In the genomic region with DNA sequence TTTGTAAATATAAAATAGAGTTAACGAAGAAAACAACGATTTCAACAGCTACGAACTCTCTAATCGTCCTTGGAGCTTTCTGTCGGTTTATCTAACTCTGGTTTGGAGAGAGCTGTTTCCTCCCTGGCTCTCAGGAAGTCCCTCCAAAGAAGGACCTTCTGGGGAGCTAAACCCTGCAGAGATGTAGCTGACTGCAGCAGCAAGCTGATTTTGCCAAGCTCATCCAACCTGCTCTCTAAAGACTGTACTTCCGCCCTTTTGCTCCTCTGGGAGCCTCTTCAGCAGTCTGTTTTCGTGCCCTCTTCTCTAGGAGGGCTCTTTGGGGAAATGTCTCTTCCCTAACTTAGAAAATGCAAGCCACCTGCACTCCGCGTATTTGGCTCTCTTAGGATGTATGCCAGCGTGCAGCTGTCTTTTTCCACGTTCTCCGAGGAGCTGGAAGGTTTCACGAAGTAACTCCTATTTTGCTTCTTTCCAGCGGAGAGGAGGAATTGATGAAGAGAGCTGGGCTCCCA, we compare ENCODE assay signal across 9 mouse cellular contexts.
A peak's percentile ranks its signal among the peaks of the same experiment; 100 is the strongest.
DNase-seq lines count a peak whose midpoint lies in the region; ATAC-seq and TF ChIP-seq lines count a peak whose summit lies in the region.
"Had no signal": no experiment of that assay in that cellular context is flagged by ENCODE, and none has a peak within 500 bp of the region (broad histone marks: within the 10 kb centered on the region; RNA-seq: fewer than 3 reads in every experiment).

No protein-coding gene starts in this region.

- TF ChIP-seq CTCF in heart, postnatal 0 days (IDR thresholded peaks at IDR 0.05; ENCODE audit: low read depth), result no peak

- ATAC-seq in heart, postnatal 0 days (ENCODE audit: insufficient read depth, low read depth), result no peak
- ATAC-seq in hindbrain, embryonic 15.5 days (ENCODE audit: low FRiP score, low read depth), result no peak

- no peaks in the 10 kb centered on the region for H3K4me1 ChIP-seq in heart, postnatal 0 days (ENCODE audit: control insufficient read depth, insufficient read depth)
- no peaks in the 10 kb centered on the region for H3K4me1 ChIP-seq in hindbrain, embryonic 15.5 days (replicated peaks)

- H3K36me3 ChIP-seq in heart, postnatal 0 days (replicated peaks; ENCODE audit: control insufficient read depth, insufficient read depth, low read length), result no peaks in the 10 kb centered on the region
- no peaks in the 10 kb centered on the region for H3K36me3 ChIP-seq in hindbrain, embryonic 15.5 days

- peak overlapping the region; percentile 32 for H3K4me2 ChIP-seq in heart, postnatal 0 days (ENCODE audit: low read depth, low read length)
- H3K4me2 ChIP-seq in hindbrain, embryonic 15.5 days, result peak overlapping the region; percentile 40

- intact Hi-C loops in heart, postnatal 25 days (cut with DNase I), result no loop called here

- no peaks in the 10 kb centered on the region for H3K27me3 ChIP-seq in heart, postnatal 0 days (ENCODE audit: control insufficient read depth, insufficient read depth, low read length)
- no peaks in the 10 kb centered on the region for H3K27me3 ChIP-seq in hindbrain, embryonic 15.5 days

- H3K9me3 ChIP-seq in heart, postnatal 0 days (replicated peaks; ENCODE audit: control insufficient read depth, low read length), result no peaks in the 10 kb centered on the region
- H3K9me3 ChIP-seq in hindbrain, embryonic 15.5 days, result no peaks in the 10 kb centered on the region

- 44% methylated on average over 14 of the region's 14 CpGs for WGBS in heart, postnatal 0 days
- 50% methylated on average over 14 of the region's 14 CpGs for WGBS in hindbrain, embryonic 15.5 days

- no peak overlapping the region for H3K4me3 ChIP-seq in heart, postnatal 0 days (ENCODE audit: low read depth, low read length)
- H3K4me3 ChIP-seq in hindbrain, embryonic 15.5 days, result peak overlapping the region; percentile 8; the same call in 1 of the 2 replicates

- H3K9ac ChIP-seq in heart, postnatal 0 days (replicated peaks; ENCODE audit: low read depth, low read length), result no peak overlapping the region
- H3K9ac ChIP-seq in hindbrain, embryonic 15.5 days, result no peak overlapping the region

- TF ChIP-seq EP300 in heart, postnatal 0 days (IDR thresholded peaks at IDR 0.05; ENCODE audit: low read depth), result no peak

- no peak overlapping the region for H3K27ac ChIP-seq in heart, postnatal 0 days (ENCODE audit: low read depth)
- H3K27ac ChIP-seq in hindbrain, embryonic 15.5 days (replicated peaks), result no peak overlapping the region

- DNase-seq in heart, postnatal 0 days (ENCODE audit: low spot score), result no peak
- no peak for DNase-seq in heart, postnatal 25 days (ENCODE audit: low spot score)
- peak; percentile 16 to 35 for DNase-seq in right cerebral cortex, adult 2 months (ENCODE audit: low spot score in 2 of 2)
- DNase-seq in right cerebral cortex, postnatal 4 days, result no peak
- DNase-seq in testis, postnatal 14 days (ENCODE audit: low spot score), result no peak
- no peak for DNase-seq in spleen, postnatal 4 days (ENCODE audit: low spot score in 2 of 2)
- DNase-seq: kidney, adult 2 months; lung, adult 2 months had no signal

Comparison
In these comparisons a context has a peak if more than half of its experiments do, and no peak if none do; other contexts are left out.
1. DNase-seq: peak in right cerebral cortex, adult 2 months (2 of 2); none in heart, postnatal 0 days (single experiment), heart, postnatal 25 days (single experiment), right cerebral cortex, postnatal 4 days (single experiment), testis, postnatal 14 days (single experiment) and spleen, postnatal 4 days (0 of 2).